Mouse (Mus musculus): ENCODE measurements around the gene Gm49320. TPM values are rescaled to one million over a fixed set of nuclear protein-coding genes. Genes with fewer than 3 reads are reported as not detected.

The Gm49320 gene
- polyA plus RNA-seq, 1 experiment from 2014 or later, result 2.0 TPM

DNA sequence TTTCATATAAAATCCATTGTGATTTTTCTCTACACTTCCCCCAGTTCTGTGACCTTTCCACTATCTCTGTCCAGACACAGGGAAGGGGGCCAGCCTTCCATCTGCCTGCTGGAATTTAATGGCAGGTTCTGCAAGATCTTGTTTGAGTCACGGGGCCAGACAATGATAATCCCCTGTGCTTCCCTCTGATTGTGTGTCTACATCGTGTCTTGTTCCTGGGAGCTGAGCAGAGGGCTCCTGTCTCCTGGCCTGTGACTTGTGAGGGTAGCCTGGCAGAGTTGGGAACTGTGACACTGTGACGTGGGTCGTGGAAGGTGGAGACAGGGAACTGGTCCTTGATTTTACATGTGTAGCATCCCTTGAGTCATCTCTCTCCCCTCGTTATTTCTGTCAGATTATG lies 8.9 kb upstream of the Gm49320 start:
- no peak overlapping the region for H3K4me2 ChIP-seq (replicated peaks)
- no peak overlapping the region for H3K4me3 ChIP-seq
- H3K9me3 ChIP-seq, result no peaks in the 10 kb centered on the region
- no peak overlapping the region for H3K9ac ChIP-seq
- H3K4me1 ChIP-seq, result no peaks in the 10 kb centered on the region
- H3K27me3 ChIP-seq, result peaks cover 27% of the 10 kb centered on the region
- ATAC-seq (ENCODE audit: insufficient number of reproducible peaks, insufficient read depth, low FRiP score, low TSS enrichment), result no peak
- WGBS, result 75% methylated on average over 5 of the region's 5 CpGs
- no peaks in the 10 kb centered on the region for H3K36me3 ChIP-seq
- H3K27ac ChIP-seq, result no peak overlapping the region

DNA sequence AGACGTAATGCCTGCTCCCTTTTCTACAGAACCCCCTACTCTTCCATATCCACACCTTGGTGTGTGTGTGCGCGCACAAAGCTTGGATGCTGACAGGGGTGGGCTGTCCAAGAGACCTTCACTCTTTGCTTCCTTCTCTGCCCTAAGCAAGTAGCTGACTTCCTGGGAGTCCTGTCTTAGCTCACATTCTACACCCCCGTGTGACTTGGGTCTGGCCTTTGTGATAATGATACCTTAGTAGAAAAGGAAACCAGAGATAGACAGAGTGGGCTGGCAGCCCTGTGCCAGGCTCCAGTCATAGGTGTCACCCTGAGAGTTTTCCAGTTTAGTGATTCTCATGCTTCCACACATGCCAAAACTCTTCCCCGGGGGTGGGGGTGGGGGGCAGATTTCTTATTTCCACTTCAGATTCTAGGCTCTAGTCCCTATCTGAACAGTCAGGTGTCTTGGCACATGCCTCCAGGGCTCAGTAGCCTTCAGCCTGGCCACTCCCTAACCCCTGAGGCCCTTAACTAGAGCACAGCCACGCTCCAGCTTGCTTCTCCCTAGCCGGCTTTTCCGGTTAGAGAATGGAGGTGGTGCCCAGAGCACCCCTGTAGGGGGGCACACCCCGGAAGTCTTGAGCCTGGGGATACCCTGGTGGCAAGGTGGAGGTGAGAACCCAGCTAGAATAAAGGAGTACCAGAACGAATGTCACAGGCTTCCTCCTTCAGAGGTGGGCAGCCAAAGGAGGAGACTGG lies 7.9 kb upstream of the Gm49320 start:
- H3K4me2 ChIP-seq (replicated peaks), result no peak overlapping the region
- no peaks in the 10 kb centered on the region for H3K9me3 ChIP-seq
- H3K4me3 ChIP-seq, result no peak overlapping the region
- peaks cover 27% of the 10 kb centered on the region for H3K27me3 ChIP-seq
- WGBS, result 58% methylated on average over 10 of the region's 10 CpGs
- H3K27ac ChIP-seq, result no peak overlapping the region
- H3K4me1 ChIP-seq, result no peaks in the 10 kb centered on the region
- no peak for ATAC-seq (ENCODE audit: insufficient number of reproducible peaks, insufficient read depth, low FRiP score, low TSS enrichment)
- H3K9ac ChIP-seq, result no peak overlapping the region
- no peaks in the 10 kb centered on the region for H3K36me3 ChIP-seq

DNA sequence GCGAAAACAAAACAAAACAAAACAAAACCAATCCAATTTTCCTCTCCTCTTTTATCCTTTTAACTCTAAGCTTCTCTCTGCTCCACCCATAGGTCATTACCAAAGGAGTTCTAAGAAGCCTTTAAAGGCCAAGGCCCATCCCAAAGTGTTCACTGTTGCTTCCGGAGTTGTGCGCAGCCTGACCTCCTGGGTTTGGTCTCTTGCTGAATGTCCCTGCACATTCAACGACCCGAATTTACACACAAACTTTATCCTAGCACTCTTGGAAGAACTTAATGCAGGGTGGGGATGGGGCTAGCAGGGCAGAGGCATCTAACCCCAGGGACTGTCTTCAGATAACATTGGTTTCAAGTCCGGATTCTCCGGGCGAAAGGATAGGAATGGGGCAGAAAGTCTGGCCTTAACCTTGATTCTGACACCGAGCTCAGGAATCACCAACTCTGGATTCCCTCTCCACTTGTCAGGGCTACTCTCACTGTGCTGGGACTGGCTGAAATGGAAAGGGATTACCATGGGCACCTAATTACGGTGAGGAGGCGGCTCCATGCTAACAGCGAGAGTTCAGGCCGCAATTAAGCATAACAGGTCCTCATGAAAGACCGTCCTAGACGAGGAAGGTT lies 741 bp upstream of the Gm49320 start:
- H3K4me3 ChIP-seq, result peak overlapping the region; percentile 86
- H3K9ac ChIP-seq, result peak overlapping the region; percentile 69
- H3K9me3 ChIP-seq, result no peaks in the 10 kb centered on the region
- 20% methylated on average over 15 of the region's 15 CpGs for WGBS
- no peaks in the 10 kb centered on the region for H3K27me3 ChIP-seq
- H3K4me2 ChIP-seq (replicated peaks), result peak overlapping the region; percentile 83
- H3K27ac ChIP-seq, result peak overlapping the region; percentile 96
- no peak; the same call in 1 of the 2 replicates for ATAC-seq (ENCODE audit: insufficient number of reproducible peaks, insufficient read depth, low FRiP score, low TSS enrichment)
- H3K36me3 ChIP-seq, result peaks cover 19% of the 10 kb centered on the region
- H3K4me1 ChIP-seq, result peaks cover 20% of the 10 kb centered on the region

DNA sequence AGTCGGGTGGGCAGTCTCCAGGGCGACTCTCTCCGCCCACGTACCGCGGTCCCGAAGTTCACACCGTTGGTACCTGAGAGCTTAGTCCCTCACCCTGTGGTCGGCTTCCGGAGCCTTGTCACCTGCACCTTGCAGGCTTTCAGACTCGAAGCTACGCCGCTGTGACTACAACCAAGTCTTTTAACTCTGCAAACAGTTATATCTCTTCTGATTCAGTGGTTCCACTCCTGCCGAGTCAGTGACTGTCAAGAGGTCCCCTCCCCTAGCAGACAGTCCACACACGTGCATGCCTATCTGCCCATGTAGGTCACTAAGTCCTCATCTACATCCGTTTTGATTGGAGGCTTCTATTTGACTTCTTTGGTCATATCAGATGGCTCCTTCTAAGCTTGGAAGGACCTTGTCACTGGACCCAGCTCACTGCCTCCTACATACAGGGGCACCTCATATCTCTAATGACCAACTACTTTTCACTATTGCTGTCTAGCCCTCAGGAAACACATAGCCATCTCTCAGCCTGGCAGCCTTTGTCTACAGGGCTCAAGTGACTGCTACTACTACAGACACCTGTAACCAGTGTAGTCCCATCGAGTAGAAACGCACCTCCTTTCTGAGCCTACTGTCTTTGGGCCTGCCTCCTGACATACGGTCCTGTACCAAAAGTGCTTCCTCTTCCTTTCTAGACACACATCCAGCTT lies 677 bp downstream of the Gm49320 start:
- peak overlapping the region; percentile 96 for H3K27ac ChIP-seq
- peak overlapping the region; percentile 88 for H3K9ac ChIP-seq
- no peaks in the 10 kb centered on the region for H3K9me3 ChIP-seq
- peak overlapping the region; percentile 83 for H3K4me2 ChIP-seq (replicated peaks)
- WGBS, result 16% methylated on average over 19 of the region's 19 CpGs
- H3K27me3 ChIP-seq, result no peaks in the 10 kb centered on the region
- peak; percentile 1; the same call in 1 of the 2 replicates for ATAC-seq (ENCODE audit: insufficient number of reproducible peaks, insufficient read depth, low FRiP score, low TSS enrichment)
- peaks cover 20% of the 10 kb centered on the region for H3K4me1 ChIP-seq
- H3K36me3 ChIP-seq, result peaks cover 33% of the 10 kb centered on the region
- H3K4me3 ChIP-seq, result peak overlapping the region; percentile 86

DNA sequence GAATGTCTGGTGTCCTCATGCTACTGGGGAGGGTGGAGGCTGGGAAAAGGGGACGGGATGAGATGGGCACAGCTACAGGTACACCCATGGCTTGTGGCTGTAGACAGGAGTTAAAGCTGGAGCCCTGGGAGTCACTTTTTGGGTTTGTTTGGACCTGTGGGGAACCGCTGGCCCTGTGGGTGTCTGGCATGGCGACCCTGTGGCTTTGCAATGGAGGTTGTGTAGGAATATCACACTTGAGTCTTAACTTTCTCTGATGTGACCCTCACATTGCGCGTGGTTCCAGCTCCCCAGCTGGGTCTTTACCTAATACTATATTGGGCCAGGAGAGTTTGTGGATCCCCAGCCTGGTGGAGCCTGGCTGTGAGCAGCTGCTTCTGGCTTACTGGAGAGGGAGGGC lies 6.4 kb downstream of the Gm49320 start:
- Histone ChIP-seq H3K4me3 (no peak overlapping the region), H3K27me3 (no peaks in the 10 kb centered on the region)

DNA sequence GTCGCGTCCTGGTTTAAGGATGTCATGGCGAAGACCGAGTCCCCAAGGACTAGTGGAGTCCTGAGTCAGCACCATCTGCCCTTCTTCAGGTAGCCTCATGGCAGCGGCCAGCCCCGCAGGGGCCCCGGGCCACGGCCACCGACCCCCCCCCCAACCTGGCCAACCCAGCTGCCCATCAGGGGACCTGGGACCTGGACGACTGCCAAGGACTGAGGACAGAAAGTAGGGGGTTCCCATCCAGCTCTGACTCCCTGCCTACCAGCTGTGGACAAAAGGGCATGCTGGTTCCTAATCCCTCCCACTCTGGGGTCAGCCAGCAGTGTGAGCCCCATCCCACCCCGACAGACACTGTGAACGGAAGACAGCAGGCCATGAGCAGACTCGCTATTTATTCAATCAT lies 7.1 kb downstream of the Gm49320 start:
- 82% methylated on average over 13 of the region's 13 CpGs for WGBS
- no peak for ATAC-seq (ENCODE audit: insufficient number of reproducible peaks, insufficient read depth, low FRiP score, low TSS enrichment)
- H3K36me3 ChIP-seq, result peaks cover 86% of the 10 kb centered on the region

More for the DNA sequence above, 6.4 kb downstream of the Gm49320 start:
- H3K36me3 ChIP-seq, result peaks cover 86% of the 10 kb centered on the region
- ATAC-seq (ENCODE audit: insufficient number of reproducible peaks, insufficient read depth, low FRiP score, low TSS enrichment), result no peak
- no peak overlapping the region for H3K4me2 ChIP-seq (replicated peaks)
- WGBS, result 95% methylated on average over 5 of the region's 5 CpGs
- H3K9me3 ChIP-seq, result no peaks in the 10 kb centered on the region
- no peak overlapping the region for H3K27ac ChIP-seq
- peaks cover 22% of the 10 kb centered on the region for H3K4me1 ChIP-seq
- no peak overlapping the region for H3K9ac ChIP-seq

DNA sequence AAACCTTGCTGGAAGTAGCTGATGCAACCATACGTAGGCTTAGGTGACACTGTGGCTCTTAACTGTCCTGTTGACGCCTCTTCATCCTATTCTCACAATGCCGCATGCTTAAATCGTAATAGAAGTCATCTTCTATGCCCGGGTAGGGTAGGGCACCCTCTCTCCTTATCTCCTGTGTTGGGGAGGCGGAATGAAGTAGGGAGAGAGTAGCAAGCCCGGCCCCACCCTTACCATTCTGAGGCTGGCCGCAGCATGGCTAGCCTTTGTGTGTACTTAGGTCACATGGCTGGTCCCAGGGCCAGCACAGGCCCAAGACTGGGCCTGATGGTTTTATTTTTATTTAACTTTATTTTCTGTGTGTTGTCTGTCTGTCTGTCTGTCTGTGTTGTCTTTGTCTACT lies 8.6 kb downstream of the Gm49320 start:
- Histone ChIP-seq H3K9me3 (no peaks in the 10 kb centered on the region), H3K4me1 (peaks cover 22% of the 10 kb centered on the region)
- WGBS, result 89% methylated on average over 8 of the region's 8 CpGs

More for the DNA sequence above, 7.1 kb downstream of the Gm49320 start:
- Histone ChIP-seq H3K4me2 (replicated peaks) (no peak overlapping the region), H3K9ac (no peak overlapping the region), H3K9me3 (no peaks in the 10 kb centered on the region), H3K27me3 (no peaks in the 10 kb centered on the region), H3K27ac (no peak overlapping the region), H3K4me1 (peaks cover 24% of the 10 kb centered on the region), H3K4me3 (no peak overlapping the region)

DNA sequence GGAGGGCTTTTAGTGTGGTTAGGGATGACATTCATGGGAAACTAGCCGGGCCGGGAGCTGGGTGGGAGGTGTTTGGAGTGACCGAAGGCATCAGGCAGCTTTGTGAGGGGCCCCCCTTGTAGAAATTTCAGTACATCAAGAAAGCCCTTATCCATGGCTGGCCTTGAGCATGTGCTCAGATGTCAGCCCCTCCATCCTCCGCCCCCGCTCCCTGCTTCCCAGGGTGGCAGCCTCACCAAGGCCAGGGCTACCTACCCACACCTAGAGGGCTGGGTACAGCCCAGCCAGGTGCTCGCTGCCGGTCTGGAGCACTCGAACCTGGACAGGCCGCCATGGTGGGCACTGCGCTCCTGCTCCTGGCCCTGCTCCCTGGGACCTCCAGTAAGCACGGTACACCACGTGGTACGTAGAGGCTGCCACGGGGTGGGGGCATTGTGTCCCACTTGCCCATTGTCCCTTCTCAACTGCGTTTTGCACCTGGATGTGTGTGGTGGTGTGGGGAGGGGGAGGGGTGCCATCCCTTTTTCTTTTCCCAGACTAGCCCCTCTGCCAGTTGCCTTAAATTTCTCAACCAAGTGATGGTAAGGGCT lies 9.4 kb downstream of the Gm49320 start, which contains the start of gene Tgfbr3l:
Gene Tgfbr3l (plus strand): TSS at position 264 of the 590 bp plus-strand sequence.
- H3K27me3 ChIP-seq, result no peaks in the 10 kb centered on the region
- 81% methylated on average over 15 of the region's 15 CpGs for WGBS
- no peak within 1 kb of the TSS for H3K27ac ChIP-seq
- peak within 1 kb of the TSS; percentile 11; the same call in 1 of the 2 replicates for H3K4me2 ChIP-seq (replicated peaks)
- ATAC-seq (ENCODE audit: insufficient number of reproducible peaks, insufficient read depth, low FRiP score, low TSS enrichment), result no peak
- peaks cover 22% of the 10 kb centered on the region for H3K4me1 ChIP-seq
- H3K4me3 ChIP-seq, result no peak within 1 kb of the TSS
- H3K36me3 ChIP-seq, result peaks cover 66% of the 10 kb centered on the region
- peak within 1 kb of the TSS; percentile 24 for H3K9ac ChIP-seq
- no peaks in the 10 kb centered on the region for H3K9me3 ChIP-seq

More for the DNA sequence above, 8.6 kb downstream of the Gm49320 start:
- no peak overlapping the region for H3K4me2 ChIP-seq (replicated peaks)
- H3K27me3 ChIP-seq, result no peaks in the 10 kb centered on the region
- no peak overlapping the region for H3K9ac ChIP-seq
- H3K36me3 ChIP-seq, result peaks cover 74% of the 10 kb centered on the region
- no peak overlapping the region for H3K27ac ChIP-seq
- ATAC-seq (ENCODE audit: insufficient number of reproducible peaks, insufficient read depth, low FRiP score, low TSS enrichment), result no peak
- H3K4me3 ChIP-seq, result no peak overlapping the region

DNA sequence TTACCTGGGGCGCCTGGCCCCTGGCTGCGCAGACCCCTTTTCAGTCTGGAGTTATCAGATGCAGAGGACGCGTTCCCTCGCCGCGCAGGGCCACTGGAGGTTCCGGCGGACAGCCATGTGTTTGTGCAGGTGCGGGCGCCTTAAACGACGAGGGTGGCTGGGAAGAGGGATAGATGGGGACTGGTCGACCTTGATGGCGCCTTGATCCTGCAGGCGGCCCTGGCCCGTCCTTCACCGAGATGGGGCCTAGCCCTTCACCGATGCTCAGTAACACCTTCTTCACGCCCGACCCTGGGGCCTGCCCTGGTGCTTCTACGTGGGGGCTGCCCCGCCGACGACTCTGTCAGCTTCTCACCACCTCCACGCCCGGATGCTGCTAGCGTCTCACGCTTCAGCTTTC lies 10.5 kb downstream of the Gm49320 start:
- Histone ChIP-seq H3K27me3 (no peaks in the 10 kb centered on the region), H3K4me2 (replicated peaks) (peak overlapping the region; percentile 11; the same call in 1 of the 2 replicates), H3K9ac (peak overlapping the region; percentile 24; the same call in 1 of the 2 replicates), H3K4me1 (peaks cover 28% of the 10 kb centered on the region), H3K36me3 (peaks cover 55% of the 10 kb centered on the region), H3K27ac (0 out of 2 replicates have a peak overlapping the region, but pooled peaks have one; percentile 17), H3K4me3 (no peak overlapping the region), H3K9me3 (no peaks in the 10 kb centered on the region)
- ATAC-seq (ENCODE audit: insufficient number of reproducible peaks, insufficient read depth, low FRiP score, low TSS enrichment), result no peak
- WGBS, result 15% methylated on average over 29 of the region's 29 CpGs

DNA sequence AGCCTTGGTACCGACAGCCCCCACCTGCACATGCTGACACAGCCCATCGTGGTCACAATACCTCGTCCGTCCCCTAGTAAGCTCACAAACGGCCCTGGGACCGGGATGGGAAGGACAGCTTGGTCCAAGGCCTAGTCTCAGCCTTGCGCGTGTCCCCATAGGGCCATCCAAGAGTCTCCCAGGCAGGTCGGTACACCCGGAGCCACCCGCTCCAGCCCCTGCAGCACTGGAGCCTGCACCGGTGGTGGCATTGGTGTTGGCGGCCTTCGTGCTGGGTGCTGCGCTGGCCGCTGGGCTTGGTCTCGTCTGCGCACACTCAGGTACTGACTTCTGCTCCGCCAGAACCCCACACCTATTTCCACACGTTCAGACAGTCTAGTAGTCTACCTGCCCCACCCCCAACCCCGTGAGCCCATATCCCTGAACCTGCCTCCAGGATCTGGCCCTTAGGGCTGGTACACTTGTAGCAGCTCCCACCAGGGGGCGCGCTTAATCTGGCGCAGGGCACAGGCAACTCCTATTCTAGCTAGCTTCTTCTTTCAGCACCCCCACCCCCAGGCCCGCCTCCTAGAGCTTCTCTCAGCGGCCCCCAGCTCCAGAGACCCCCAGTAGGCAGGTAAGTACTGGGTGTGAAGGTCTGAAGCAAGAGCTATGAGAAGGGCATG lies 11.8 kb downstream of the Gm49320 start:
- H3K4me1 ChIP-seq, result peaks cover 31% of the 10 kb centered on the region
- 0 out of 2 replicates have a peak overlapping the region, but pooled peaks have one; percentile 0 for H3K4me2 ChIP-seq (replicated peaks)
- no peaks in the 10 kb centered on the region for H3K9me3 ChIP-seq
- H3K36me3 ChIP-seq, result peaks cover 55% of the 10 kb centered on the region
- no peak for ATAC-seq (ENCODE audit: insufficient number of reproducible peaks, insufficient read depth, low FRiP score, low TSS enrichment)
- no peak overlapping the region for H3K27ac ChIP-seq
- WGBS, result 32% methylated on average over 26 of the region's 26 CpGs
- no peak overlapping the region for H3K4me3 ChIP-seq
- no peaks in the 10 kb centered on the region for H3K27me3 ChIP-seq
- H3K9ac ChIP-seq, result no peak overlapping the region

Data from embryonic facial prominence, embryonic 12.5 days (tissue).